Mouse (Mus musculus) liver, postnatal 0 days (tissue): ENCODE measurements around the gene Htra2. TPM values are rescaled to one million over a fixed set of nuclear protein-coding genes. Genes with fewer than 3 reads are reported as not detected.

Source experiments
- ATAC-seq: fragments of 200-750 bp; cut with Nextera tagmentation; 2 replicates; pipeline ENCODE4 v1.8.0; 2017; ENCODE audit warnings: mild to moderate bottlenecking, moderate library complexity
- DNase-seq: peaks from one replicate; pipeline ENCODE4 v3.0.0-alpha.2; 2016
- H3K27ac ChIP-seq: fragments of 300-500 bp; sonication (generic); 2 replicates; pipeline ENCODE4 v1.5.1; 2014; ENCODE audit warnings: antibody characterized with exemption, moderate library complexity, mild to moderate bottlenecking, low read depth
- H3K27me3 ChIP-seq: fragments of 300-500 bp; sonication (generic); 2 replicates; pipeline ENCODE4 v1.6.1; 2014; ENCODE audit warnings: low read length, control low read depth, mixed read lengths; ENCODE audit not compliant: insufficient read depth
- H3K36me3 ChIP-seq: fragments of 300-500 bp; sonication (generic); replicated peaks from 2 replicates; pipeline ENCODE4 v1.6.1; 2014; ENCODE audit warnings: mild to moderate bottlenecking, control low read depth, low read length, moderate library complexity, mixed read lengths; ENCODE audit not compliant: insufficient read depth
- H3K4me1 ChIP-seq: fragments of 300-500 bp; sonication (generic); 2 replicates; pipeline ENCODE4 v1.6.1; 2014; ENCODE audit warnings: antibody characterized with exemption, mild to moderate bottlenecking, control low read depth; ENCODE audit not compliant: insufficient read depth
- H3K4me2 ChIP-seq: fragments of 300-500 bp; sonication (generic); 2 replicates; pipeline ENCODE4 v1.6.1; 2014; ENCODE audit warnings: low read depth, mild to moderate bottlenecking, low read length, moderate library complexity, mixed read lengths
- H3K4me3 ChIP-seq: fragments of 300-500 bp; sonication (generic); 2 replicates; pipeline ENCODE4 v1.5.1; 2014; ENCODE audit warnings: low read depth, low read length
- H3K9ac ChIP-seq: fragments of 300-500 bp; sonication (generic); replicated peaks from 2 replicates; pipeline ENCODE4 v1.6.1; 2014; ENCODE audit warnings: mild to moderate bottlenecking, moderate library complexity
- H3K9me3 ChIP-seq: fragments of 300-500 bp; sonication (generic); 2 replicates; pipeline ENCODE4 v1.6.1; 2016; ENCODE audit warnings: mild to moderate bottlenecking, control low read depth, low read length, mixed read lengths
- CTCF ChIP-seq: sonication (generic); IDR thresholded peaks from 2 replicates; pipeline ENCODE4 v1.5.1; 2016; ENCODE audit warnings: antibody characterized with exemption, low read depth
- EP300 ChIP-seq: IDR thresholded peaks from 2 replicates; pipeline ENCODE4 v1.6.1; 2016; ENCODE audit warnings: antibody characterized with exemption, low read depth, mild to moderate bottlenecking
- WGBS: fragments of 180-500 bp; shearing (Covaris S2); extraction: QIAGEN DNeasy Blood & Tissue Kit; methylation state at CpG from one replicate; pipeline ENCODE4 v1.1.7; 2014; ENCODE audit not compliant: insufficient replicate concordance; 5-methylcytosine and 5-hydroxymethylcytosine counted together
- polyA plus RNA-seq: library from polyadenylated mRNA; unstranded; fragments of >200 nt; fragmentation: Nextera tagmentation; extraction: Ambion mirVana; gene quantifications from 2 replicates; pipeline ENCODE4 v1.2.1, GENCODE M21; 2015

The Htra2 gene
- polyA plus RNA-seq, 1 experiment from 2014 or later = 34.7 TPM

DNA sequence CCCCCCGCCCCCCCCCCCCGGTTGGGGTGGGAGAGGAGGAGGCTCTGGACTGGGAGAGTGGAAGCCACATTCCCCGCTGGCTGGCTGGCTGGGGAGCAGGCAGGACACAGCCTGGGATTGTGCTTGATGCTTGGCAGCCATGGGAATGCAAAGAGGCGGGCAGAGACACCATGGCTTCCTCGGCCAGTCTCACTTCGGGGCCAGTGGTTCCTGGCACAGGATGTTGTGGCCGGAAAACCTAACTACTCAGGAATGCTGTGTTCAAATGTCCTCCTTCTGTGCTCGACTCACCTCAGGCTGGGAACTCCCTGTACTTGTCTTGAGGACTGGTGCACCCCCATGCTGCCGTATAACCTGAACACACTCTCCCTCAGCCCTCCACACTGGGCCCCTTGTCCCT lies 27.4 kb downstream of the Htra2 start:
- H3K4me2 ChIP-seq = no peak overlapping the region
- ATAC-seq (no peak), DNase-seq (no peak)
- H3K36me3 ChIP-seq = peaks cover 14% of the 10 kb centered on the region
- H3K4me1 ChIP-seq = peaks cover 33% of the 10 kb centered on the region
- no peak for TF ChIP-seq EP300
- no peak for TF ChIP-seq CTCF
- no peak overlapping the region for H3K27ac ChIP-seq
- peaks cover 13% of the 10 kb centered on the region; the same call in 1 of the 2 replicates for H3K27me3 ChIP-seq
- H3K4me3 ChIP-seq = no peak overlapping the region
- 36% methylated on average over 6 of the region's 9 CpGs for whole genome bisulfite sequencing
- no peaks in the 10 kb centered on the region for H3K9me3 ChIP-seq
- H3K9ac ChIP-seq = no peak overlapping the region

DNA sequence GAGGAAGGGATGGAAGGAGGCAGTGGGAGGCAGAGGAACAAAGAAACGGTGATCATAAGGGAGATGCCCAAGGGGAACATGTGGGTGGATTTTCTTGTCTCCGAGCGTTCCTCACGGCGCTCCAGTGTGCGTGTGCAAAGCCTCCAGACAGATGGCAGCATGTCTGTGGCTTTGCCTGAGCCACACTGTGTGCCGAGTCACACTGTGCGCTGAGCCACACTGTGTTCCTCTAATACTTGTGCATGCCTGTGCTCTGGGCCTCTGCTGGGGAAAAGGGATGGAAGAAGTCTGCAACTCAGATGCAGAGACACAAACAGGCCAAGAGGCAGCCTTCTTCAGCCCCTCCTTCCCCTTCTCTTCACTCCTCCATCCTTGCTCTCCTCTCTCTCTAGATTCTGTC lies 27.8 kb downstream of the Htra2 start:
- no peaks in the 10 kb centered on the region for H3K9me3 ChIP-seq
- no peak overlapping the region for H3K4me2 ChIP-seq
- no peak overlapping the region for H3K9ac ChIP-seq
- DNase-seq (no peak), ATAC-seq (no peak)
- H3K4me1 ChIP-seq = peaks cover 33% of the 10 kb centered on the region
- H3K27me3 ChIP-seq = peaks cover 13% of the 10 kb centered on the region; the same call in 1 of the 2 replicates
- H3K4me3 ChIP-seq = no peak overlapping the region
- H3K36me3 ChIP-seq = peaks cover 14% of the 10 kb centered on the region
- no peak overlapping the region for H3K27ac ChIP-seq
- no peak for TF ChIP-seq CTCF
- TF ChIP-seq EP300 = no peak
- 75% methylated on average over 8 of the region's 8 CpGs for WGBS

DNA sequence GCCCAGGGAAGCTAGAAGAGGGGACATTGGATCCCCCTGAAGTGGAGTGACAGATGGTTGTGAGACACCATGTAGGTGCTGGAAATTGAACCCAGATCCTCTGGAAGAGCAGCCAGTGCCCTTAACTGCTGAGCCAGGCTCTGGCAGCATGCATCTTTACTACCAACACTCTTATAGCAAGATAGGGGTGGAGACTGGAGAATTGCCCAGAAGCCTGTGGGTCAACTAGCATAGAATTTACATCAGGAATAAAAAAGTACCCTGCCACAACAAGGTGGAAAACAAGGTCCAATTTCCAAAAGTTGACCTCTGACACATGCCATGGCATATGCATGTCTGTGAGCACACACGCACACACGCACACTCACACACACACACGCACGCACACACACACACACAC lies 29.9 kb downstream of the Htra2 start:
- H3K4me3 ChIP-seq = no peak overlapping the region
- H3K9me3 ChIP-seq = no peaks in the 10 kb centered on the region
- WGBS = 83% methylated on average over 4 of the region's 4 CpGs
- H3K4me2 ChIP-seq = no peak overlapping the region
- H3K4me1 ChIP-seq = peaks cover 45% of the 10 kb centered on the region
- no peak overlapping the region for H3K27ac ChIP-seq
- TF ChIP-seq EP300 (no peak), CTCF (no peak)
- no peak for DNase-seq
- 0 out of 2 replicates have a peak, but pooled peaks cover 3% of the 10 kb centered on the region for H3K27me3 ChIP-seq
- no peak for ATAC-seq
- H3K36me3 ChIP-seq = no peaks in the 10 kb centered on the region
- H3K9ac ChIP-seq = no peak overlapping the region

DNA sequence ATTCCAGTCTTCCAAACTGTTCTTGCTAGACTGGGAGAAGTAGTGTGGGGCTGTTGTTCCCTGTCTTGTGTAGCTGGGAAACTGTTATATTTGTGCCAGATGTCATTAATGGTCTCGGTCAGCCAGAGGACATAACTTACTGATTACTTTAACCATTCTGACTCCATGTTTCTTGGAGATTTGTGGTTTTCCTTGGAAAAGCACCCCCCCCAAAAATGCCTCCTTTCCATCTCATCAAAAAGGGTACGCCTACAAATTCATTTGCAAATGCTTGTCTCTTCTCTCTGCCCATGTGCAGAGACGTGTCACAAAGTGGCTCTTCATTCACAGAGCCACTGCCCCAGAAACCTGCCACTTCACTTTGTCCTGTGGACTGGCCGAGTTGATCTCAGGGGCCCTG lies 30.7 kb downstream of the Htra2 start:
- DNase-seq = no peak

DNA sequence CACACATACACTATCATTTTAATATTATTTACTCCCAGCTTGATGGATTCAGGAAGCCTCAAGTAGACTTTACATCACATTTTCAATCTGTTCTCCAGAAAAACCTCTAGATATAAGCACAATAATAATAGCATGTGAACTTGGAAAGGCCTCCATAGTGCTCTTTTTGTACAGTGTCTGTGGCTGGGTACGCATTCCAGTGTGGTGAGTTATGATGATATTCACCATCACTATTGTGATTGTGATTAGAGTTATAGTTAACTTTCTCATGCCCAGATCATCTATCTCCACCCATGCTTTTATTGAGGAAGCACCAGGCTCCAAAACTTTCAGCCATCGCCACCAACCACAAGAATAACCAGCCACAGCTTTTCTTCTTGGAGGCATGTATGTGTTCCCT lies 31.3 kb downstream of the Htra2 start:
- no peak overlapping the region for H3K9ac ChIP-seq
- H3K27me3 ChIP-seq = 0 out of 2 replicates have a peak, but pooled peaks cover 3% of the 10 kb centered on the region
- H3K4me3 ChIP-seq = no peak overlapping the region
- ATAC-seq = no peak
- H3K27ac ChIP-seq = no peak overlapping the region
- TF ChIP-seq CTCF (no peak), EP300 (no peak)
- H3K4me2 ChIP-seq = no peak overlapping the region
- no peak for DNase-seq
- WGBS = 84% methylated on average over 2 of the region's 2 CpGs
- no peaks in the 10 kb centered on the region for H3K36me3 ChIP-seq
- H3K9me3 ChIP-seq = no peaks in the 10 kb centered on the region
- peaks cover 55% of the 10 kb centered on the region for H3K4me1 ChIP-seq

More for the DNA sequence above, 30.7 kb downstream of the Htra2 start:
- peaks cover 53% of the 10 kb centered on the region for H3K4me1 ChIP-seq
- H3K4me3 ChIP-seq = no peak overlapping the region
- WGBS = 55% methylated on average over 4 of the region's 4 CpGs
- no peaks in the 10 kb centered on the region for H3K9me3 ChIP-seq
- 0 out of 2 replicates have a peak, but pooled peaks cover 3% of the 10 kb centered on the region for H3K27me3 ChIP-seq
- H3K4me2 ChIP-seq = no peak overlapping the region
- H3K27ac ChIP-seq = peak overlapping the region; percentile 4; the same call in 1 of the 2 replicates
- ATAC-seq = no peak
- TF ChIP-seq EP300 (no peak), CTCF (no peak)
- H3K36me3 ChIP-seq = no peaks in the 10 kb centered on the region
- H3K9ac ChIP-seq = no peak overlapping the region

DNA sequence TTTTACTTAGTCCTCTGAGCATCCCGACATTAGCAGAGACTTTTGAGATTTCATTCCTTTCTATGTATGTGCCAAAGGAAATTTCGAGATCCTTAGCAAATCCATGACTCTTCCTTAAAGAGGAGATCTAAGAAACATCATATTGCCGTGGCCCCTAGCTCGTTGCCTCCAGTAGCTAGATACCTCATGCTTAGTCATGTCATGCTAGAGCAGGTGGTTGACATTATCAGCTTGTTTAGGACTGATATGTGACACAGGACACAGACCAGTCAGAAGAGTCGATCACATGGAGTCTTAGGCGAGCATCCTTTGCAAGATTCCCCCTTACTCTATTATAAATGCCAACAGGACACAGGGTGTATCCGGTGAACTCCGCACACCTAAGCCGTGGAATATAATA lies 32.1 kb downstream of the Htra2 start:
- H3K4me1 ChIP-seq = peaks cover 55% of the 10 kb centered on the region
- 0 out of 2 replicates have a peak, but pooled peaks have one; percentile 44 for ATAC-seq

More for the DNA sequence above, 32.1 kb downstream of the Htra2 start:
- H3K4me3 ChIP-seq = no peak overlapping the region
- H3K36me3 ChIP-seq = no peaks in the 10 kb centered on the region
- H3K27ac ChIP-seq = no peak overlapping the region
- no peak overlapping the region for H3K9ac ChIP-seq
- H3K27me3 ChIP-seq = no peaks in the 10 kb centered on the region
- no peak overlapping the region for H3K4me2 ChIP-seq
- DNase-seq = no peak
- TF ChIP-seq EP300 (peak; percentile 34; the same call in 1 of the 2 replicates), CTCF (no peak)
- 74% methylated on average over 9 of the region's 9 CpGs for WGBS
- no peaks in the 10 kb centered on the region for H3K9me3 ChIP-seq
